Mouse (Mus musculus) limb, embryonic 14.5 days (tissue): Measurements from ENCODE around the gene Tmbim4. TPM values are rescaled to one million over a fixed set of nuclear protein-coding genes. Genes with fewer than 3 reads are reported as not detected.
A peak's percentile ranks its signal among the peaks of the same experiment; 100 is the strongest.

Source experiments
- ATAC-seq: fragments of 200-750 bp; cut with Nextera tagmentation; 2 replicates; pipeline ENCODE4 v1.8.0; 2017; ENCODE audit warnings: low read depth, moderate number of reproducible peaks, moderate TSS enrichment; ENCODE audit not compliant: low FRiP score
- DNase-seq: peaks from one replicate; pipeline ENCODE4 v3.0.0-alpha.2; 2015; ENCODE audit warnings: low spot score
- H3K27ac ChIP-seq: fragments of 300-500 bp; sonication (generic); replicated peaks from 2 replicates; pipeline ENCODE4 v1.5.1; 2014; ENCODE audit warnings: low read depth, mild to moderate bottlenecking, low read length, moderate library complexity, mixed read lengths
- H3K27me3 ChIP-seq: fragments of 300-500 bp; sonication (generic); 2 replicates; pipeline ENCODE4 v1.6.1; 2014; ENCODE audit warnings: low read length, mixed read lengths; ENCODE audit not compliant: control insufficient read depth, insufficient read depth
- H3K36me3 ChIP-seq: fragments of 300-500 bp; sonication (generic); 2 replicates; pipeline ENCODE4 v1.6.1; 2014; ENCODE audit warnings: mild to moderate bottlenecking, low read length, moderate library complexity, mixed read lengths; ENCODE audit not compliant: control insufficient read depth, insufficient read depth
- H3K4me1 ChIP-seq: fragments of 300-500 bp; sonication (generic); 2 replicates; pipeline ENCODE4 v1.6.1; 2014; ENCODE audit warnings: antibody characterized with exemption, low read length, mixed read lengths; ENCODE audit not compliant: control insufficient read depth, insufficient read depth
- H3K4me2 ChIP-seq: fragments of 300-500 bp; sonication (generic); replicated peaks from 2 replicates; pipeline ENCODE4 v1.6.1; 2014; ENCODE audit warnings: low read depth, mild to moderate bottlenecking, low read length, moderate library complexity; ENCODE audit not compliant: severe bottlenecking
- H3K4me3 ChIP-seq: fragments of 300-500 bp; sonication (generic); replicated peaks from 2 replicates; pipeline ENCODE4 v1.5.1; 2014; ENCODE audit warnings: low read length
- H3K9ac ChIP-seq: fragments of 300-500 bp; sonication (generic); 2 replicates; pipeline ENCODE4 v1.6.1; 2014; ENCODE audit warnings: mild to moderate bottlenecking, low read depth, low read length, moderate library complexity; ENCODE audit not compliant: severe bottlenecking
- H3K9me3 ChIP-seq: fragments of 300-500 bp; sonication (generic); 2 replicates; pipeline ENCODE4 v1.6.1; 2016; ENCODE audit warnings: low read length; ENCODE audit not compliant: control insufficient read depth
- POLR2A ChIP-seq: fragments of 200-500 bp; IDR thresholded peaks from 2 replicates; pipeline ENCODE4 v1.8.0; 2012; ENCODE audit warnings: inconsistent platforms, mild to moderate bottlenecking, moderate library complexity, borderline replicate concordance; ENCODE audit not compliant: insufficient read depth, insufficient read length; ENCODE audit errors: extremely low read depth
- WGBS: fragments of 180-500 bp; shearing (Covaris S2); extraction: QIAGEN DNeasy Blood & Tissue Kit; methylation state at CpG from one replicate; pipeline ENCODE4 v1.1.7; 2014; 5-methylcytosine and 5-hydroxymethylcytosine counted together
- polyA plus RNA-seq, 2 experiments: library from polyadenylated mRNA; depleted of rRNA in 1 of 2; stranded (reverse) in 1 of 2; unstranded in 1 of 2; fragments of >200 nt; fragmentation: Nextera tagmentation in 1 of 2; extraction: Ambion mirVana in 1 of 2; gene quantifications; 2 replicates each; pipeline versions ENCODE4 v1.2.1 to v1.2.3; 2012 to 2014

Tmbim4 gene
- polyA plus RNA-seq, 2 experiments, result 84.1 to 106 TPM

DNA sequence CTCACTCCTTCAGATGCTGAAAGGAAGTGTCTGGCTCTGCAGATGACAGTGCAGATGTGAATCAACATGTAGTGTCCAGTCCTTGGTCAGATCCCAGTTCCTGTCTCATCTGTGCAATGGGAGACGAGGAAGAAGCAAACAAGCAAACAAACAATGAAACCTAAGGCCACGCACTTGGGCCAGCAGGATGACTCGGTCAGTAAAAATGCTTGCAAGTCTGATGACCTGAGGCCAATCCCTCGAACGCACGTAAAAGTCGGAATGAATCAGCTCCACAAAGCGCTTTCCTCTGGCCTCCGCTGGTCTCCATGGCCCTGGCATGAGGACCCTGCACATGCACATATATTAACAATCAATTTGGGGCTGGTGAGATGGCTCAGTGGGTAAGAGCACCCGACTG lies 17.6 kb downstream of the Tmbim4 start:
- Histone ChIP-seq H3K4me2 (no peak overlapping the region), H3K9me3 (no peaks in the 10 kb centered on the region)
- no peak for ATAC-seq

DNA sequence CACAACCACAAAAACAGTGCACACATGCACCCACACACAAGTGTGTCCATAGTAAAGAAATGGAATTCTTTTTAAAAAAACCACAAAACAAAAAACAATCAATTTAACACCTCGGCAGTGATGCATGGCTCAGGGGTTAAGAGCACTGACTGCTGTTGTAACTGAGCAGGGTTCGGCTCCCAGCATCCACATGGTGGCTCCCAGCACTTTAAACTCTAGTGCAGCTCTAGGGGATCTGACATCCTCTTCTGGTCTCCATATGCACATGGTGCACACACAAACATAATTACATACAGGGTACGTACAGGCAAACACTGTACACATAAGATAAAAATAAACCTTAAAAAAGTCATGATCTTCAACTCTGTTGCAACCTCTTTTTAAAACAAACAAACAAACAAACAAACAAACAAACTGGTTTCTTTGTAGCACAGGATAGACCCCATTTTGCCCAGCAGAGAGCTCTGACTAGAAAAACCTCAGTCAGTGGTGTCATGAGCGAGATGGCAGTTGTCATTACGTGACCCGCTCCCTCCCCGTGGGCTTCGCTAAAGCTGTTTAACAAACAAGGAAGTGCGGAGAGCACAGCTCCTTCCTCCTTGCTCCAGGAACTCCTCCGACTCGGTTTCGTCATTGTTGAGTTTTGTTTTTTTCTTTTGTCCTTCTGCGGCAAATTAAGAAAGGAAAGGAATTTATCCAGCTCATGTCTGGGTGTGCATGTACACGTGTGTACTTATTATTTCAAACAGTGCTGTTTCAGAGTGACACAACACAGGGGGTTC lies 18.4 kb downstream of the Tmbim4 start:
- Histone ChIP-seq H3K4me1 (no peaks in the 10 kb centered on the region), H3K9me3 (no peaks in the 10 kb centered on the region), H3K4me2 (no peak overlapping the region), H3K27me3 (no peaks in the 10 kb centered on the region), H3K36me3 (peaks cover 27% of the 10 kb centered on the region), H3K4me3 (no peak overlapping the region), H3K9ac (no peak overlapping the region), H3K27ac (no peak overlapping the region)
- DNase-seq, result no peak
- WGBS, result 84% methylated on average over 14 of the region's 14 CpGs
- TF ChIP-seq POLR2A, result no peak
- no peak for ATAC-seq

More for the DNA sequence above, 17.6 kb downstream of the Tmbim4 start:
- WGBS, result 84% methylated on average over 10 of the region's 10 CpGs
- no peak for DNase-seq
- no peak overlapping the region for H3K4me3 ChIP-seq
- H3K27me3 ChIP-seq, result no peaks in the 10 kb centered on the region
- H3K4me1 ChIP-seq, result no peaks in the 10 kb centered on the region
- TF ChIP-seq POLR2A, result no peak
- no peak overlapping the region for H3K9ac ChIP-seq
- no peak overlapping the region for H3K27ac ChIP-seq
- peaks cover 27% of the 10 kb centered on the region for H3K36me3 ChIP-seq

DNA sequence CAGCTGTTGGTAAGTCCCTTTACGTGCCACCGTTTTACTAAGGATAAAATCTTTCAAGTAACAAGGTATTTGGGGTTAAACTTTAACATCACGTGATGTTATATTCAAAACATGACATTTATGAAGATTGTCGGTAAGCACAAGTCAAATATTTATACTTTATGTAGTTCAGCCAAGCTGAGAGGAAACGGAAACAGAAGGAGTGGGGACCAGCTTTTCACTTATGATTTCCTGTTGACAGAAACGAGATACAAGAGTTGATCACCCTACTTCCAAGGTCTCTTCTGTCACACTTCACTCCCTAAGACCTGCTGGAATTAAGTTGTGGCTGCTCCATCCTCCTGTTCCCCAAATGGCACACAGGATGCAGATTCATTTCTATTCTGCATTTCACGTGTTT lies 19.4 kb downstream of the Tmbim4 start:
- Histone ChIP-seq H3K4me2 (no peak overlapping the region), H3K9ac (no peak overlapping the region), H3K36me3 (peaks cover 25% of the 10 kb centered on the region), H3K4me1 (no peaks in the 10 kb centered on the region), H3K9me3 (no peaks in the 10 kb centered on the region), H3K27ac (no peak overlapping the region), H3K4me3 (no peak overlapping the region), H3K27me3 (no peaks in the 10 kb centered on the region)
- DNase-seq, result no peak
- WGBS, result 85% methylated on average over 7 of the region's 7 CpGs
- no peak for ATAC-seq
- no peak for TF ChIP-seq POLR2A

DNA sequence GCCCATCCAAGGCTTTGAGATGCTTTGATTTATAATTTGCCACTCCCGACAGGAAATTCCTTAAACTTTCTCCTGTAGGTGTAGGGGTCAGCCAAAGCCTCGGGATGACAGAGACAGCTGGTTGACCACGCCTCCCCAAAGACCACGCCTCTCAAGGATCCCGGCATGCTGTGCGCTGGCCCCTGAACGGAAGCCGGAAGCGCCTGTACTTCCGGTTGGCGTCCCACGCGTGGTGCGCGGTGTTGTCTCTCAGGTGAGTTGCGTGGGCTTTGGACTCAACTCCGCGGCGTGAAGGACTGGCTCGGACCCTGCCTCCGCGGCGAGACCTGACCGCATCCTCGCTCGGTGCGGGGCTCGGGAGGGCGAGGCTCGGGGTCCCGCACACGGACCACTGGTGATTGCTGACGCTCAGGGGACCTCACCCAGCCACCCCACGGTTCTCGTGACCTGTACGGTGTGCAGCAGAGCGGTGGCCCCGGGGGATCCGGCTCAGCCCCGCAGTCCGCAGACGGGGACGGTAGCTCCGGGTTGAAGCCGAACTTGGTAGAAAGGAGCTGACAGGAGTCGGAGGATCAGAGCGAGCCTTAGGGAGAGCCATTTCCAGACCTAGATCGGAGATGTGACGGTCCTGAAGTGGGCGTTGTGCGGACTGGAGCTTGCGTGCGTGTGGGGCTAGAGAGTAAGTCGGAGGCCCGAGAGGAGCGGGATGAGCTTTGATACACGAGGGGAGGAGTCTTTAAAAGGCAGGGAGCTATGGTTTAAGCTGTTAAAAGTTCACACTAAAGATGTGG lies 25.7 kb downstream of the Tmbim4 start, which contains the start of gene Llph:
TSS of gene Llph (plus strand) at position 200 of the 791 bp plus-strand sequence.
- TF ChIP-seq POLR2A, result 0 out of 2 replicates have a peak, but pooled peaks have one; percentile 32
- Histone ChIP-seq H3K36me3 (peaks cover 30% of the 10 kb centered on the region), H3K27me3 (no peaks in the 10 kb centered on the region), H3K4me3 (peak within 1 kb of the TSS; percentile 86), H3K9me3 (no peaks in the 10 kb centered on the region), H3K9ac (peak within 1 kb of the TSS; percentile 75), H3K27ac (no peak within 1 kb of the TSS), H3K4me1 (no peaks in the 10 kb centered on the region), H3K4me2 (peak within 1 kb of the TSS; percentile 84)
- ATAC-seq (peak; percentile 93), DNase-seq (peak; percentile 90)
- under 1% methylated on average over 57 of the region's 57 CpGs for WGBS

DNA sequence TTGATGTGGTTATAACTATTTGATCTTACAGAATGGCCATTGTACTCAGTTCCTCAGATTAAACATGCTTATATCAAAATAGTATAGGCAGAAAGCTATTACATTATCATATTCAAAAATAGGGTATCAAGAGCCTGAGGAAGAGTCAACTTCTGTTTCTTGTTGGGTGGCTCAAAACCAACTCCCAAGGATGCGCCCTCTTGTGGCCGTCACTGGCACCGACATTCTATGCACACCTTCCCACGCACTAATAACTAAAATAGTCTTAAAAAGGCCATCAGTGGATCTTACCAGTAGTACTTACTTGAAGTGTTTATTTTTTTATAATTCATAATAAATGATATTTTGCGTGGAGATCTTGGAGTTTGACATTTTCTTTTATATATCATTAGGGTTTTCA lies 30.3 kb downstream of the Tmbim4 start:
- Histone ChIP-seq H3K9ac (no peak overlapping the region), H3K4me3 (no peak overlapping the region), H3K36me3 (peaks cover 29% of the 10 kb centered on the region), H3K4me1 (no peaks in the 10 kb centered on the region), H3K4me2 (no peak overlapping the region), H3K27me3 (no peaks in the 10 kb centered on the region), H3K27ac (no peak overlapping the region), H3K9me3 (no peaks in the 10 kb centered on the region)
- TF ChIP-seq POLR2A, result no peak
- DNase-seq (peak; percentile 52), ATAC-seq (no peak)
- 25% methylated on average over 5 of the region's 5 CpGs for WGBS
